Mouse (Mus musculus) liver, embryonic 14.5 days (tissue): ENCODE results near the gene Fut9.

Source experiments
- CTCF ChIP-seq: IDR thresholded peaks from 2 replicates; pipeline ENCODE4 v1.5.1; 2016; ENCODE audit warnings: antibody characterized with exemption, low read depth, control low read depth
- EP300 ChIP-seq: IDR thresholded peaks from 2 replicates; pipeline ENCODE4 v1.6.1; 2016; ENCODE audit warnings: antibody characterized with exemption, low read depth

DNA sequence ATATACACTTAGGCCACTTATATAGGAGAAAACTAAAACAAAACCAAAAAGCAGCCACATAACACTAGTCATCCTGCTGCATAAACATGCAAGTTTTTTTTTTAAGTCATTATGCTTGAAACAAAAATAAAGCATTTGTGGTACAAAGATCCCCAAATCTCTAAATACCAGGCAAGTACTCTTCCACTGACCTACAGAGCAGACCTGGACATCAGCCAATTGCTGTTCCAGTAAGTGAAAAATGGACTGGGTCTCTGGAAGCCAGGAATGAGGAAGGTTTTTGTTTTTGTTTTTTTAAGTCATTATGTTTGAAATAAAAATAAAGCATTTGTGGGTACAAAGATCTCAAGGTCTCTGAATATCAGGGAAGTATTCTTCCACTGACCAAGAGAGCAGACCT is 37.0 kb downstream of the Fut9 start:
- TF ChIP-seq CTCF, result no peak
- TF ChIP-seq EP300, result no peak
